Comparison of ENCODE assay signal across 17 mouse cellular contexts in genomic region chr10:9087171-9087570, GRCm38 (mm10).
"Had no signal": no experiment of that assay in that cellular context is flagged by ENCODE, and none has a peak within 500 bp of the region (broad histone marks: within the 10 kb centered on the region; RNA-seq: fewer than 3 reads in every experiment).

No protein-coding gene starts in this region.

- H3K27ac ChIP-seq: midbrain, embryonic 10.5 days; midbrain, embryonic 13.5 days; midbrain, embryonic 15.5 days; neural tube, embryonic 13.5 days; neural tube, embryonic 15.5 days had no signal

- H3K9ac ChIP-seq: lung, embryonic 14.5 days; midbrain, embryonic 13.5 days; midbrain, embryonic 15.5 days; neural tube, embryonic 13.5 days; neural tube, embryonic 15.5 days had no signal

- H3K9me3 ChIP-seq: midbrain, embryonic 10.5 days; midbrain, embryonic 13.5 days; midbrain, embryonic 15.5 days; neural tube, embryonic 13.5 days; neural tube, embryonic 15.5 days had no signal

- H3K4me2 ChIP-seq: lung, embryonic 14.5 days; midbrain, embryonic 13.5 days; midbrain, embryonic 15.5 days; neural tube, embryonic 13.5 days; neural tube, embryonic 15.5 days had no signal

- H3K36me3 ChIP-seq: midbrain, embryonic 10.5 days; midbrain, embryonic 13.5 days; midbrain, embryonic 15.5 days; neural tube, embryonic 13.5 days; neural tube, embryonic 15.5 days had no signal

- ATAC-seq: midbrain, embryonic 13.5 days; midbrain, embryonic 15.5 days had no signal

- H3K4me1 ChIP-seq: midbrain, embryonic 10.5 days; midbrain, embryonic 13.5 days; midbrain, embryonic 15.5 days; neural tube, embryonic 15.5 days had no signal

- H3K27me3 ChIP-seq: midbrain, embryonic 13.5 days; midbrain, embryonic 15.5 days; neural tube, embryonic 13.5 days; neural tube, embryonic 15.5 days had no signal

- DNase-seq: lung, embryonic 14.5 days; lung, postnatal 10 days; lung, postnatal 4 days; retina, postnatal 1 day; right cerebral cortex, adult 18-20 months; right cerebral cortex, postnatal 25 days; right cerebral cortex, postnatal 4 days; spleen, adult 18-20 months; thymus, adult 18-20 months; thymus, postnatal 14 days; thymus, postnatal 36 days had no signal

- H3K4me3 ChIP-seq: midbrain, embryonic 10.5 days; midbrain, embryonic 13.5 days; midbrain, embryonic 15.5 days; myocyte; neural tube, embryonic 13.5 days; neural tube, embryonic 15.5 days had no signal
